Mouse (Mus musculus) adrenal gland (tissue): ENCODE data around the gene Cpsf6.
"Not testable (repeated sequence)": the region's sequence is repeated elsewhere in the genome, so short reads cannot be mapped to it uniquely, and the experiment has no call there.

Experiments
- intact Hi-C: fragments of 180-260 bp; cut with DNase I; formaldehyde crosslinking; loops from one replicate; pipeline ENCODE4 v1.15.1; 2025

The Cpsf6 gene

DNA sequence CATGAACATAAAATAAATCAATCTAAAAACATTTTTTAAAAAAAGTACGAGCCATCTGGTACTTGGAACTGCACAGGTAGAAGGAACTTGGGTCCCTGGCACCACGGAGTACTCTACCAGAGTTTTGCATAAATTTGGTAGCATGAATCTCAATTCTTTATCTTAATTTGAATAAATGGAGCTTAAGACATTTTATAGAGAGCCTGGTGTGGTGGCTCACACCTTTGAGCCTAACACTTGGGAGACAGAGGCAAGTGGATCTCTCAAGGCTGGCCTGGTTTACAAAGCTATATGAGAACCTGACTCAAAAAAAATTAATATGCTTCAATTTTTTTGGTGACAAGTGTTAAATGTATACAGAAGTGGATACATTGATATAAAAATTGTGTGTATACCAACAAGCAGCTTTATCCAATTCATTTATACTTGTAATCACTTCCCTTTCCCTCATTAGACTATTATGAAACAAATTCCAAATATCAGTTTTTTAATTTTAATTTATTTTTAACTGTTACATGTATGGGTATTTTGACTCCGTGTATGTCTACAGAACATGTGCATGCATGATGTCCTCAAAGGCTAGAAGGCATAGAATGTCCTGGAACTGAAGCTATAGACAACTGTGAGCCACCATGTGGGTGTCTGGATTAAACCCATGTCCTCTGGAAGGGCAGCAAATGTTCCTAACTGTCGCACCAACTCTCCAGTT lies 20.6 kb upstream of the Cpsf6 start:
- intact Hi-C loops, result loop anchor here (5.0 kb wide), 1 partner anchor 38 kb away; no protein-coding TSS in a partner anchor

DNA sequence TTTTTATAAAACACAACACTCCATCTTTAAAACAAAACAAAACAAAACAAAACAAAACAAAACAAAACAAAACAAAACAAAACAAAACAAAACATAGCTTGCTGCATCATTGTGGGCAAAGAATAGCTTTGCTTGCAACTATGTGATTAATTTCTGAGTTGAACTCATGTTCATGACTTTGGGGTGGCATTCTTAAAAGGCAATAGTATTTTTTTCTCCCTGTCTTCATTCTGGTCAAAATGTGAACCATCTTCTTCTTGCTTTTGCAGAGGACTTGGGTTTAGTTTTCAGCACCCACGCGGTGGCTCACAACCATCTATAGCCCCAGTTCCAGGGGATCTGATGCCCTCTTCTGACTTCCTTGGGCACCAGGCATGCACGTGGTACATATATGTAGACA lies 20.0 kb upstream of the Cpsf6 start:
- intact Hi-C loops, result loop anchor here (5.0 kb wide), 1 partner anchor 38 kb away; no protein-coding TSS in a partner anchor

DNA sequence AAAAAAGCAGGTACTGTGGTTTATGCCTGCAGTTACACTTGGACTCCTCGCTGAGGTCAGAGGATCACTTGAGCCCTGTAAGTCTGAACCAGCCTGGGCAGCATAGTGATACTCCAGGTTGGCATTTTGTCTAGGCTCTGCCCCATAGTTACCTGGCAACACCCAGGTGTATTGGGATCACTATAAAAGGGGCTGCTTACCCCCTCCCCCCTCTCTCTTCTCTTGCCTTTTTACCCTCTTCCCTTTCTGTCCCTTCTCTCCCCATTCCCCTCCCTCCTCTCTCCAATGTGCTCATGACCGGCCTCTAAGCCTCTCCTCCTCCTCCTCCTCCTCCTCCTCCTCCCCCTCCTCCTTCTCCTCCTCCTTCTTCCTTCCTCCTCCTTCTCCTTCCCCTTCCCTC lies 19.4 kb upstream of the Cpsf6 start:
- intact Hi-C loops, result no loop called here

DNA sequence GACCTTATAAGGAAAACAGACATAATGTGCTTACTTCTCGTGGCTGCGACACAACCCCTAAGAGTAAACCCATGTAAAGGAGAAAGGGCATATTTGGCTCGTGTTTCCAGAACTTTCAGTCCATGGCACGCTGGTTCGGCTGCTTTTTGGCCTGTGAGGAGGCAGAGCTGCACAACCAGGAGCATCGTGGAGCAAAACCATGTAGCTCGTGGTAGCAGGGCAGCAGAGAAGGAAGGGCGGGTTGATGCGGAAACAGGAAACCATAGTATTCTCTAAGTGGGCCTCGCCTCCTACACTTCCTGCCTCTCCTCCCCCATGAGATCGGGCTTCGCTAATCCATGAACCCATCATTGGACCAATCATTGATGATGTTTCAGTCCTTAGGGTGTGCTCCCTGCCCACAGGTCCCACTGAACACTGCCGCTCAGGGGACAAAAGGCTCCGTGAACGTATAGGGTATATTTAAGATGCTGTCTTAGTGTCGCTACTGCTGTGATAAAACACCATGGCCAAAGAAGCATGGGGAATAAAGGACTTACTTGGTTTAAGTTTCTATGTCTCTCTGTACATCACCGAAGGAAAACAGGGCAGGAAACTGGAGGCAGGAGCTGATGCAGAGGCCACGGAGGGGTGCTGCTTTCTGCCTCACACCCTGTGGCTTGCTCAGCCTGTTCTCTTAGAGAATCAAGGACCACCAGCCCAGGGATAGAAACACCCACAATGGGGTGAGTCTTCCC lies 18.4 kb upstream of the Cpsf6 start:
- intact Hi-C loops, result no loop called here

DNA sequence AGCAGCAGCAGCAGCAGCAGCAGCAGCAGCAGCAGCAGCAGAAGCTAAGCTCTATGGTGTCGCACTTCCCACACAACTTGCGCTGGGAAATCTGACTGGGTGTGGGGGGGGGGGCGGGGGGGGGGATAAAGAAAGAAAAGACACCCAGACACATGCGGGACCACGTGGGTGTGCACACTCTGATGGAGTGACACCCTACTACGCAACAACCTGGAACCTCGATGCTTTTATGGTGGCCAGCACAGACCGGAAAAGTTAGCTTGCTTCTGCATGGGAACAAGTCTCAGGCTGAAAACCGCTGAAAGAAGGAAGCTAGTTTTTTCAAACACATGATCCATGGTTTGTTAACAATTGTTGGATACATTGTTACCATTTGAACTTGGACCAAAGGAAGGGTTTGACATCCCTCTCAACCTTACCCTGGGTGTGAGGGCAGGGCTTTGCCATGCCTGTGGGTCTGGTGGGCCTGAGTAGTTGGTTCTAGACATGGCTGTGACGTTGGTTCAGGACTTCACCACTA lies 17.4 kb upstream of the Cpsf6 start:
- intact Hi-C loops, result no loop called here

DNA sequence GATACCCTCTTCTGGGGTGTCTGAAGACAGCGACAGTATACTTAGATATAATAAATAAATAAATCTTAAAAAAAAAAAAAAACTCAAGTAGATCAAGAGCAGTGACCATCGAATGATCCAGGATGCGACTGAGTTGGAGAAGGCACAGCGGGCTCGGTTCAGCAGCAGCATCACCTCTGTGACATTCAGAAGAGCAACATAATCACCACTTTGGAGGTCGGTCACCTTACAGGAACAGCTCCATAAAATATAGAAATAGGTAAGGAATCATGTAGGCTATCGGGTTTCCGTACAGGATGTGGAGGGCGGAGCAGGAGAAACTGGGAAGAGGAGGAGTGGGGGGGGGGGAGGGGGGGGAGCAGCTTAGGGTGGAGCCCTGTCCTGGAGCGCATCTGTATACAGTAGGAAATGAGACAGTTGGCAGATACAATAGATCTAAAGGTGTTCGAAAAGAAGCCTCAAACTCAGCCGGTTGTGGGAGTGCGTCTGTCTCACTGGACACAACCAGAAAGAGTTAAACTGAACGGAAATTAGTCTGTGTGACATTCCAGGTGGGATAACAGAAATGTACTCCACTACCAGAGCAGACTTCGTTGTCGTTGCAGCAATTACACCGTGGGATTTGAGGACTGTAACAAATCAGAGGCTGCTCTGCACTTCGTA lies 16.7 kb upstream of the Cpsf6 start:
- intact Hi-C loops, result no loop called here

DNA sequence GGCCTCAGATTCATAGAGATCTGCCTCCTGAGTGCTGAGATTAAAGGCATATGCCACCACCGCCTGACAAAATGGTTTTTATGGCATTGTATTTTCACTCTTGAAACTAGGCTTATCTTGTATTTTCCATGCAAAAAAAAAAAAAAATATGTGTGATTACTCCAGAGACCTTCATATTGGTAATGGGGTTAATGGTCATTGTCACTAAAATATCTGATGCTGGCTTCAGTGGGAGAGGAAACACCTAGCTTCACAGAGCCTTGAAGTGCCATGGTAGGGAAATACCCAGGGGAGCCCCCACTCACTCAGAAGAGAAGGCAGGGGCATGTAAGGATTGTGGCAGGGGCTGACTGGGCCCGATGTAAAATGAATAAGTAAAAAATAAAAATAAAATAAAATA lies 16.0 kb upstream of the Cpsf6 start:
- intact Hi-C loops, result no loop called here

DNA sequence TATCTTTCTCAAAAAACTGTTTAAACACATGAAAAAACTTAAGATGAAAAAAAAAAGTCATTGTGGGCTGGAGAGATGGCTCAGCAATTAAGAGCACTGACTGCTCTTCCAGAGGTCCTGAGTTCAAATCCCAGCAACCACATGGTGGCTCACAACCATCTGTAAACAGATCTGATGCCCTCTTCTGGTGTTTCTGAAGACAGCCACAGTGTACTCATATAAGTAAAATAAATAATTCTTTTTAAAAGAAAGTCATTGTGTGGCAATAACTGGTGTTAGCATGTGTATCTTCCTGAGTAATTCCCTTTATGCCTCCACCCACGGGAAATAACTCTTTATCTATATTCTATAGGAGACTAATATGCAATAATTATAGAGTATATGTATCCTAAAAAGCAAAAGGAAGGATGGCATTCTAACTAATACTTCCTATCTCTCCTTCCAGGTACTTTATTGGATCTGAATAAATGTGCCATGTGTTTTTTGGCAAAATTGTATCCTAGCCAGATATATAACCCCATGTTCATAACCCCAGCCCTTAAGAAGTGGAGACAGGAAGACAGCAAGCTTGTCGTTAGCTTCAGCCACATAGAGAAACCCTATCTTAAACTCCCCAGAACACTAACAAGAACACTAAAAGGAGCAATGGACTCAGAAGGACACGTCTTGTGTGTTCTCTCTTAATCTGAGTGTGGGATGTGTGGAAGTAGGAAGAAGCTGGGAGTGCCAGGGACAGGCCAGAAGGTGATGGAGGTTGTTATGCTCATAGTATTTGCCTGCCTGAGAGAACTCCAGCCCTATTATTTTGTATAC lies 15.1 kb upstream of the Cpsf6 start:
- intact Hi-C loops, result no loop called here

DNA sequence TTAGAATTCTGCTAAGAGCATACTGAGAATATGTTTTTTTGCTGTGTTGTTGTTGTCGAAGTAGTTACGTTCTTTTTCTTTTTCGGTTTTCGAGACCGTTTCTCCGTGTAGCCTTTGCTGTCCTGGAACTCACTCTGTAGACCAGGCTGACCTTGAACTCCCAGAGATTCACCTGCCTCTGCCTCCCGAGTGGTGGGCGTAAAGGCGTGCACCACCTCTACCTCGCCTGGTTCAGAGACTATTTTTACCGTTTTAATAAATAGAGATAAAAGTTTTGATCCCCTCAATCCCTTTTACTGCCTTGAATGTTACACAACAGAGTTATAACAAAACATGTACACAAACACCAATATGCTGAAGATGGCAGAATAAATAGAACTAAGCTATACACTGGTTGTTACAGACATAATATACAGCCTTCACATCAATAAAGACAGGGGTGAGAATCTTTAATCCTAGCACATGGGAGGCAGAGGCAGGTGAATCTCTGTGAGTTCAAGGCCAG lies 14.1 kb upstream of the Cpsf6 start:
- intact Hi-C loops, result no loop called here

DNA sequence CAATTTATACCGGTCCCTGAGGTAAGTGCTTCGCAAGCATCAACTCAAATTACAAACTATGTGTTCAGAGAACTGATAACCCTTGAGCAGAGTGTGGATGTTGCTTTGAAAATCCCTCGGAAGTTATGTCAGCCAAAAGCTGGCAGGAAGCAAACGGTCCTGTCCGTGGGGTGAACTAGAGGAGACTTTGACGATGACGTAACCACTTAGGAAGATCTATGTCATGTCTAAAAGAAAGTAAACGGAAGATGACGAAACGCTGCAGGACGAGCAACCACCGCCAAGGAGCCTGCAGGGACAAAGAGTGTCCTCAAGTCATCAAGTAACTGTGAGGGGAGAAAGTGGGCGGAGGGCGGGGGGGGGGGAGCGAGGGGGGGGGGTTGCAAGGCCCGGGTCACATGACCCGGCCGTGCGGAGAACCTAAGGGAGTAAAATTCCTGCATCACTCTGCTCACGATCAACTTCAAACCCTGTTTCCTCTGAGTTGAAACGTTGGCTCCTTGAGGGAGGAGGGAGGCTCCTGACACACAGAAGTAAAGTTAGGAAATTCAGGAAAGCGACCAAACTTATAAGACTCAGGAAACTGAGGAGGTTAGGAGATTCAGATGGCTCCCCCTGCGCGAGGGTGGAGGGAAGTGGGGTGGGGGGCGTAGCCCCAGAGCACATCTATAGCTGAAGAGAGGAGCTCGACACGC lies 13.5 kb upstream of the Cpsf6 start:
- intact Hi-C loops, result no loop called here

DNA sequence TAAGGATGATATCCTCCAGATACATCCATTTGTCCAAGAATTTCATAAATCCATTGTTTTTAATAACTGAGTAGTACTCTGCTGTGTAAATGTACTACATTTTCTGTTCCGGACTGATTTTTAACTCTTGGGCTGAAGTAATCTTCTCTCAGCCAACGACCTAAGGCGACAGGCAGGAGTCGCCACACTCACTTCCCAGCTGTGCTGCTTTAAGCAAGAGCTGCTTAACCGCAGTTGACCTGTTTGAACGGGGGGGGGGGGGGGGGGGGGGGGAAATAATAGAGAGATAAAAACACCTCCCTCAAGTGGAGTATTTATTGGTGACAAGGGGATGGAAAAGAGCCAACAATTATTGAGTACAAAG lies 13.0 kb upstream of the Cpsf6 start:
- intact Hi-C loops, result no loop called here

DNA sequence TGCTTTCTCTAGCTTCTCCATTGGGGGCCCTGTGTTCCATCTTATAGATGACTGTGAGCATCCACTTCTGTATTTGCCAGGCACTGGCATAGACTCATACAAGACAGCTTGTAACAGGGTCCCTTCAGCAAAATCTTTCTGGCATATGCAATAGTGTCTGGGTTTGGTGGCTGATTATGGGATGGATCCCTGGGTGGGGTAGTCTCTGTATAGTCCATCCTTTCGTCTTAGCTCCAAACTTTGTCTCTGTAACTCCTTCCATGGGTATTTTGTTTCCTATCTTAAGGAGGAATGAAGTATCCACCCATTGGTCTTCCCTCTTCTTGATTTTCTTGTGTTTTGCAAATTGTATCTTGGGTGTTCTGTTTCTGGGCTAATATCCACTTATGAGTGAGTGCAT lies 12.6 kb upstream of the Cpsf6 start:
- intact Hi-C loops, result not testable (repeated sequence)

DNA sequence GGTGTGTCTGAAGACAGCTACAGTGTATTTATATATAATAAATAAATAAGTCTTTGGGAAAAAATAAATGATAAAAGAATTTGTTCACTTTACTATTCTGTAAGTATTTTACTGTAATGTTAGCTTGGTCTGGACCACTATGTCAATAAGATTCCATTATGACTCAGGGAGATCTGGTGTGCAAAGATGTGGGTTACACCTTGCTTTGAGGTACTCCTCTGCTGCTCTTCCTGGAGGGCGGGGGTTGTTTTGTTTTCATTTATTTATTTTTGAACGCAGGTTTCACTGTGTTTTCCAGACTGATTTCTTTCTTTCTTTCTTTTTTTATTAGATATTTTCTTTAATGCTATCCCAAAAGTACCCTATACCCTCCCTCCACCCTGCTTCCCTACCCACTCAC lies 12.0 kb upstream of the Cpsf6 start:
- intact Hi-C loops, result no loop called here

DNA sequence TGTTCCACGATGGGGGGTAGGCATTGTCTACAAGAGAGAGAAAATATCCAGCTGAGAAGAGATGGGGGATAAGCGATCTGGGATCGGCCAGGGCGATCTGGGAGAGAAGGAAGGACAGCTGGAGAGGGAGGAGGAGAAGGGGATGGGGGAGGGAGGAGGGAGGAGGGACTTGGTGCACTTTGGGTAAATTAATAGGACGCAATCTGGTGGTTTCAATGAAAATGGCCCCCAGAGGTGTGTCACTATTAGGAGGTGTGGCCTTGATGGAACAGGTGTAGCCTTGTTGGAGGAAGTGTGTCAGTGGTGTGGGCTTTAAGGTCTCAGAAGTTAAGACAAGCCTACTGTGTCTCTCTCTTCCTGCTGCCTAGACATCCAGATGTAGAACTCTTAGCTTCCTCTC lies 11.2 kb upstream of the Cpsf6 start:
- intact Hi-C loops, result no loop called here

DNA sequence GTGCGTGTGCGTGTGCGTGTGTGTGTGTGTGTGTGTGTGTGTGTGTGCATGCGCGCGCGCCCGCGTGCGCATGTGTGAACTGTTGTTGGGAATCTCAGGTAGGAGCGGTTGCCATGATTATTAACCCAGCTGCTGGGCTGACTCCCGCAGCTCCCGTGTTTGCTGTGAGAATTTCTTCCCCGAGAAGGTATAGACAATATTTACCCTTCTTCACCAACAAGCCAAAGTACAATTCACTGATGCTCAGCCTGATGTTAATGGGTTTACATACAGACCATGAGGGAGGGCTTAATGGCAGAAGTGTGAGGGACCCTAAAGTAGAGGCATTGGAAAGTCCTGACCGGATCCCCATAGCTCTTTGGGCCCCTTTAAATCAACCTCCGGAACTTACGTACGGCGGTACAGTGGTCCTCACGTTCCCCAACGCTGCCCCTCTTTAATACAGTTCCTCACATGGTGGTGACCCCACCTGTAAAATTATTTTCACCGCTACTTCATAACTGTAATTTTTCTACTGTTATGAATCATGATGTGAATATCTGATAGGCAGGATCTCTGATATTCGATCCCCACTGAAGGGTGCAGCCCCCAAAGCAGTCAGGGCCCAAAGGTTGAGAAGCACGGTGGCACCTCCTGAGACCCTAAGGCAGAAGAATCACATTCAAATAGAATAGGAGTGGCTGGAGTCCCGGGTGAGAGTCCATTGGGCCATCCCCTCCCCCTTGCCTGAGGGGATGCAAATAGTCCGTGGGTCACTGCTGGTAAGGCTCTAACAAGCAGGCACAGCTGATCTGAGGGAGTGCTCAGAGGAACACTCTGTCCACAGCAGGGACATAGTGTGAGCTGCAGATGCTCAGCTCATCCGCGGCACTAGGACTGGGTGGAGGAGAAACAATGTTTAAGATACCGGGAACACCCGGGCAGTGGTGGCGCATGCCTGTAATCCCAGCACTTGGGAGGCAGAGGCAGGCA lies 10.4 kb upstream of the Cpsf6 start:
- intact Hi-C loops, result no loop called here

DNA sequence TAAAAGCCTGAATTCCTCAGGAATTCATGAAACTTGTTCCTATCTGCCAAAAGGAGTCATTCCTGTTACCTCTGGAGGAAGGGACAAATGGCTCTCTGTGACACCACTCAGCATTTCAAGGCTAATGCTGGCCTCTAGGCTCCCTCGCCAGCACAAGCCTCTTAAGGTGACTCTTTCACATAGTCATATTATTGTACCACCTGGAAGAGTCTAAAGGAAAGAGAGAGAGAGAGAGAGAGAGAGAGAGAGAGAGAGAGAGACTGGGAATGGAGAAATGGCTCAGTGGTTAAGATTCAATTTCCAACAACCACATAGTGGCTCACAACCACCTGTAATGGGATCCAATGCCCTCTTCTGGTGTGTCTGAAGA lies 9.5 kb upstream of the Cpsf6 start:
- intact Hi-C loops, result no loop called here

DNA sequence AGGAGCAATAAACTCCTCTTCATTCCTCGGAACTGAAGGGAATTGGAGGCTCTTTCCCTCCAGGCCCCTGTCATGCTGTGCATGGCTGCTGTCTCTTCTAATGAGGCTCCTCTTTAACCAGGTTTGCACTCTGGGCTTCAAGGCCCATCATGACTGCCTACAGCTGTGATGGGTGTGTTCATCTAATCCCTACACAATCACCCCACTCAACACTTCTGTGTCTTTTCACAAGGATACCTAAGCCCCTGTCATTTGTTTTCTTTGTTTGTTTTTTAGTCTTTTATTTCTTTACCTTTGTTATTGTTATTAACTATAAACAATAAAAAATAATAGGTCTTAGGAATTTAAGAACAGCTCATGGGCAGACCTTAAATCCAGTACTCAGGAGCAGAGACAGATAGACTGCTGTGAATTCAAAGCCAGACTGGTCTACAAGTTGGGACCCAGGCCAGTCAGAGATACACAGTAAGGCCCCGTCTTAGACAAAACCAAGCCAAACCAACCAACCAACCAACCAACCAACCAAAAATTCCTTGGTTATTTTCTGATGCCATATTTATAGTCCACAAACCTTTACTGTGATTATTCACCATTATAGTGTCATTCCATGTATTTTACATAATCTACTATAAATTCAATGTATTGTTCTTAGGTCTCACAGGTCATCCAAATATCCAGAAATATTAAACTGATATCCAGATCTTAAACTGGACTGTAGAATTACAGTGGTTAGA lies 9.0 kb upstream of the Cpsf6 start:
- intact Hi-C loops, result no loop called here

DNA sequence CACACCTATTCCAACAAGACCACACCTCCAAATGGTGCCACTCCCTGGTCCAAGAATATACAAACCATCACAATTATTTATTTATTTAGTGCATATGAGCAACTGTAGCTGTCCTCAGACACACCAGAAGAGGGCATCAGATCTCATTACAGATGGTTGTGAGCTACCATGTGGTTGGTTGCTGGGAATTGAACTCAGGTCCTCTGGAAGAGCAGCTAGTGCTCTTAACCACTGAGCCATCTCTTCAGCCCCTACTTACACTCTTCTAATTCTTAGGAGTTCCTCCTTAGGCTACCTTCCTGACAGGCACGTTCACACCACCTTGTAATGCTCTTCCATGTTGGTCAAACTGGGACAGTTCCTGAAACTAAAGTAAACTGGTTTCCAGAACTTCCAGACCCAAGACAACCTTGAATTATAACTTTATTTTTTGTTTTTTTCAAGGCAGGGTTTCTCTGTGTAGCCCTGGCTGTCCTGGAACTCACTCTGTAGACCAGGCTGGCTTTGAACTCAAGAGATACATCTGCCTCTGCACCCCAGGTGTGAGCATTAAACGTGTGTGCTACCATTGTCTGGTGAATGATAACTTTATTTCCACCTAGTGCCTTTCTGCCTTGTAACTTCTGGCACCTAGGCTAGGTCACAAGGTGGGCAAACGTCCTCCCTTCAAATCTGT lies 8.3 kb upstream of the Cpsf6 start:
- intact Hi-C loops, result not testable (repeated sequence)
